Mouse (Mus musculus): Measurements from ENCODE around the gene Aig1. TPM values are rescaled to one million over a fixed set of nuclear protein-coding genes. Genes with fewer than 3 reads are reported as not detected.

Gene Aig1
- polyA plus RNA-seq, 1 experiment from 2014 or later: 22.6 TPM

DNA sequence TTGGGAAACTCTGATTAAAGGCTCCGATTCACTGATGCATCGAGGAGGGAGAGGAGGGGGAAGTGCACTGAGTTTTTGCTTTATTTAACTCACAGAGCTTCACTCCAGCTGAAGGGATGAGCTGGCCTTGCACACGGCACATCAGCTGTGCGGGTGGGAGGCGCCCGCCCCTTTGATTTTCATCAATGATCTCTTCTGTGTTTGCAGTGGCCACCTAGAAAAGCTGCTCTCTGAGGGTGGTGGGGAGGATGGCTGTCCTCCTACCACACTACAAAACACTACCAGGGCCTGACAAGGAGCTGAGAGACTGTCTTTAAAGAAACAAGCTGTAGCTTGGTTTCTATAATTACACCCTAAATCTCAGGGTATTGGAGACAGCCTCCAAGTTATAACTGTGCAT, 141.1 kb downstream of the Aig1 start:
- no peaks in the 10 kb centered on the region for H3K9me3 ChIP-seq (replicated peaks; ENCODE audit: control insufficient read depth, low read length)
- no peak overlapping the region for H3K9ac ChIP-seq (replicated peaks; ENCODE audit: low read length)
- no peak for ATAC-seq (replicated peaks; ENCODE audit: insufficient number of reproducible peaks, low FRiP score, low TSS enrichment, low read depth)
- no peak overlapping the region for H3K27ac ChIP-seq (replicated peaks; ENCODE audit: low read depth, low read length)
- H3K4me2 ChIP-seq (ENCODE audit: low read depth, low read length): no peak overlapping the region
- no peak for DNase-seq (ENCODE audit: low spot score)
- 62% methylated on average over 6 of the region's 6 CpGs for WGBS
- H3K36me3 ChIP-seq (replicated peaks; ENCODE audit: control insufficient read depth, insufficient read depth, low read depth, low read length): no peaks in the 10 kb centered on the region
- H3K4me1 ChIP-seq (ENCODE audit: control insufficient read depth, insufficient read depth, low read length): no peaks in the 10 kb centered on the region
- no peak overlapping the region for H3K4me3 ChIP-seq (ENCODE audit: low read depth, low read length)
- no peaks in the 10 kb centered on the region for H3K27me3 ChIP-seq (ENCODE audit: control insufficient read depth, insufficient read depth, low read length)

DNA sequence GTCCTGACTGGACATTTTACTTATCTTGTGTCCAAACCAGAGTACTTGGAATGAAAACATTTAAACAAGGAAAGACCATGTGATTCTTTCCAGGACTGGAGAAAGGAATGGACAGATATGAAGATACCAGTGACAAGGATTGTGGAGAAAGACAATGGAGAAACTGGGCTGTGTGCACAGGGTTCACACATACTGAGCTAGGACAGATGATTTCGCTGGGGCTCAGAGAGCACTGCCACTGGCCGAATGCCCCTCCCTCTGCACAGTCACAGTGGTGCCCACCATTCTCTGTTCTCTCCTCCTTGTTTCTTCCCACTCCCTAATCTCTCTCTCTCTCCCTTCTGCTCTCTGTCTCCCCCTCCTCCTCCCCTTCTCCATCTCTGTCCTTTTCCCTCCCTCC, 142.6 kb downstream of the Aig1 start:
- no peak for DNase-seq (ENCODE audit: low spot score)
- H3K4me1 ChIP-seq (ENCODE audit: control insufficient read depth, insufficient read depth, low read length): no peaks in the 10 kb centered on the region
- H3K4me2 ChIP-seq (ENCODE audit: low read depth, low read length): no peak overlapping the region
- H3K9me3 ChIP-seq (replicated peaks; ENCODE audit: control insufficient read depth, low read length): no peaks in the 10 kb centered on the region
- no peaks in the 10 kb centered on the region for H3K27me3 ChIP-seq (ENCODE audit: control insufficient read depth, insufficient read depth, low read length)
- H3K36me3 ChIP-seq (replicated peaks; ENCODE audit: control insufficient read depth, insufficient read depth, low read depth, low read length): no peaks in the 10 kb centered on the region
- no peak overlapping the region for H3K4me3 ChIP-seq (ENCODE audit: low read depth, low read length)
- no peak for ATAC-seq (replicated peaks; ENCODE audit: insufficient number of reproducible peaks, low FRiP score, low TSS enrichment, low read depth)
- no peak overlapping the region for H3K27ac ChIP-seq (replicated peaks; ENCODE audit: low read depth, low read length)
- WGBS: 85% methylated on average over 2 of the region's 2 CpGs
- no peak overlapping the region for H3K9ac ChIP-seq (replicated peaks; ENCODE audit: low read length)

DNA sequence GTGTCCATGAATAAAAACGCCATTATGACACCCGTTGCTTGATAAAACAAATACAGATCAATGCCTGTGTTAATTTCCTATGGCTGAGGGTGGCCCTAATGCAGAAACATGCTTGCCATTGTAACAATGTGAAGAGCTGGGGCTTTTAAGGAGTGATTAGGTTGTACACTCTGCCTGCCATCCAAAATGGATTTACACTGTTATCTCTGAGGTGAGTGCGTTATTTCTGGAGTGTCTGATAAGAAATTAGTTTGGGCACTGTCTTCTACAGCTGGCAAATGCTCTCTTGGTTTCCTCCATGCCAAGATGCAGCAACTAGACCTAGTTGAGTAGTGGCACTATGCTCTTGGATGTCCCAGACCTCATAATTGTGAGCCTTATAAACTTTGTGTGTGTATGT, 143.5 kb downstream of the Aig1 start:
- Histone ChIP-seq H3K36me3 (replicated peaks; ENCODE audit: control insufficient read depth, insufficient read depth, low read depth, low read length) (no peaks in the 10 kb centered on the region), H3K4me2 (ENCODE audit: low read depth, low read length) (no peak overlapping the region), H3K9me3 (replicated peaks; ENCODE audit: control insufficient read depth, low read length) (no peaks in the 10 kb centered on the region), H3K4me3 (ENCODE audit: low read depth, low read length) (no peak overlapping the region), H3K9ac (replicated peaks; ENCODE audit: low read length) (no peak overlapping the region), H3K27ac (replicated peaks; ENCODE audit: low read depth, low read length) (no peak overlapping the region), H3K27me3 (ENCODE audit: control insufficient read depth, insufficient read depth, low read length) (no peaks in the 10 kb centered on the region), H3K4me1 (ENCODE audit: control insufficient read depth, insufficient read depth, low read length) (no peaks in the 10 kb centered on the region)
- ATAC-seq (replicated peaks; ENCODE audit: insufficient number of reproducible peaks, low FRiP score, low TSS enrichment, low read depth) (no peak), DNase-seq (ENCODE audit: low spot score) (no peak)
- WGBS: 94% methylated on average over 3 of the region's 3 CpGs

DNA sequence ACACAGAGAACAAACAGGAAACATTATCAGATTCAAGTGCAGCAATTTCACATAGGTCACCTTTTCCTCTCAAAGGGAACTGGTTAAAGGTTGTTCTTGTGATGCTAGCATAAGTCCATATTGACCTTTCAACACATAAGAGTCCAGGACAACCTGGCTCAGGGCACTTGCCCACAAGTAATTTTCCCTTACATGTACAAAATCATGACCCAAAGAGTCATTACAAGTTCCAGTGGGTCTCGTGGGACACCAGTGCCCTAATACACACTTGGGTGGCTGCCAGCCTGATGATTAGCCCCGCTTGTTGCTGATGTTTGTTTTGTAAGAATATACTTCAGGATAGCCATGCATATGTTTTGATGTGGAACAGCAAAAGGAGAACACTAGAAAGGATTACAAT, 152.6 kb downstream of the Aig1 start:
- no peaks in the 10 kb centered on the region for H3K27me3 ChIP-seq (ENCODE audit: control insufficient read depth, insufficient read depth, low read length)
- no peak overlapping the region for H3K4me2 ChIP-seq (ENCODE audit: low read depth, low read length)
- ATAC-seq (replicated peaks; ENCODE audit: insufficient number of reproducible peaks, low FRiP score, low TSS enrichment, low read depth) (no peak), DNase-seq (ENCODE audit: low spot score) (peak; percentile 13)
- no peak overlapping the region for H3K9ac ChIP-seq (replicated peaks; ENCODE audit: low read length)
- no peaks in the 10 kb centered on the region for H3K36me3 ChIP-seq (replicated peaks; ENCODE audit: control insufficient read depth, insufficient read depth, low read depth, low read length)
- 56% methylated on average over 2 of the region's 2 CpGs for WGBS
- no peaks in the 10 kb centered on the region for H3K4me1 ChIP-seq (ENCODE audit: control insufficient read depth, insufficient read depth, low read length)
- no peak overlapping the region for H3K27ac ChIP-seq (replicated peaks; ENCODE audit: low read depth, low read length)
- no peak overlapping the region for H3K4me3 ChIP-seq (ENCODE audit: low read depth, low read length)
- H3K9me3 ChIP-seq (replicated peaks; ENCODE audit: control insufficient read depth, low read length): no peaks in the 10 kb centered on the region

DNA sequence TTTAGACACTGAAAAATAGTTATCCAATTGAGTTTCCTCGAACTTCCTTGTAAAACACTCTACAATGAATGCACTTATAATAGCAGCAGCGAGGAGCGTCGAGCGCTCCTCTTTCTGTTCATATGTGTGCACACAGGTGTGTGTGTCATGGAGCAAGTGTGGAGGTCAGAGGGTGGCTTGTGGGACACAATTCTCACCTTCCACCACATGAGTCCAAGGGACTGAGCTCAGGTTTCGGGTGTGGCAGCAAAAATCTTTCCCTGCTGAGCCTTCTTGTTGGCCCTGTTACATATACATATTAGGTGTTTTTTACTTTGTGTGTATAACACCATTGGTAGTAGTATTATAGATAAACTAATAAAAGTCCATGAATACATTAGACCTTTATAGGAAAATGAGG, 153.2 kb downstream of the Aig1 start:
- H3K9ac ChIP-seq (replicated peaks; ENCODE audit: low read length): no peak overlapping the region
- DNase-seq (ENCODE audit: low spot score) (no peak), ATAC-seq (replicated peaks; ENCODE audit: insufficient number of reproducible peaks, low FRiP score, low TSS enrichment, low read depth) (no peak)
- H3K4me2 ChIP-seq (ENCODE audit: low read depth, low read length): no peak overlapping the region
- H3K36me3 ChIP-seq (replicated peaks; ENCODE audit: control insufficient read depth, insufficient read depth, low read depth, low read length): no peaks in the 10 kb centered on the region
- WGBS: 83% methylated on average over 6 of the region's 6 CpGs
- H3K4me3 ChIP-seq (ENCODE audit: low read depth, low read length): no peak overlapping the region
- H3K27me3 ChIP-seq (ENCODE audit: control insufficient read depth, insufficient read depth, low read length): no peaks in the 10 kb centered on the region
- H3K4me1 ChIP-seq (ENCODE audit: control insufficient read depth, insufficient read depth, low read length): no peaks in the 10 kb centered on the region
- H3K27ac ChIP-seq (replicated peaks; ENCODE audit: low read depth, low read length): no peak overlapping the region
- H3K9me3 ChIP-seq (replicated peaks; ENCODE audit: control insufficient read depth, low read length): no peaks in the 10 kb centered on the region

DNA sequence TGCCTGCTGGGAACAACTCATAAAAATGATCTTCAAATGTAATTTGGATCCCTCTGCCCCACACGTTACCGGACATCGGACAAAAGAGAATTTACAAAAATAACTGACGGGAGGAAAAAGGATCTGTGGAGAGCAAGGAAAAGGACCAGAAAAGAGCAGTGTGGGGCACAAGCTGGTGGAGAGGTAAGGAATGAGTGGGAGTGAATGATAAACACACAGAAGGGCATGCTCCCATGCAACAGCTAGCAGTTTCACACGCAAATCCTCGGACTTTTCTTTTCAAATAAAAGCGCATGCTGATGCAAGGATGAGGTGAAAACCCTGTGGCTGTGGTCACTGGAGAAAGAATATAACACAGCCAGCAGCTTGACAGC, 153.9 kb downstream of the Aig1 start:
- WGBS: 67% methylated on average over 7 of the region's 7 CpGs
- Histone ChIP-seq H3K9ac (replicated peaks; ENCODE audit: low read length) (no peak overlapping the region), H3K27me3 (ENCODE audit: control insufficient read depth, insufficient read depth, low read length) (no peaks in the 10 kb centered on the region), H3K27ac (replicated peaks; ENCODE audit: low read depth, low read length) (no peak overlapping the region), H3K4me3 (ENCODE audit: low read depth, low read length) (no peak overlapping the region), H3K9me3 (replicated peaks; ENCODE audit: control insufficient read depth, low read length) (no peaks in the 10 kb centered on the region), H3K36me3 (replicated peaks; ENCODE audit: control insufficient read depth, insufficient read depth, low read depth, low read length) (no peaks in the 10 kb centered on the region), H3K4me2 (ENCODE audit: low read depth, low read length) (no peak overlapping the region), H3K4me1 (ENCODE audit: control insufficient read depth, insufficient read depth, low read length) (no peaks in the 10 kb centered on the region)
- DNase-seq (ENCODE audit: low spot score) (no peak), ATAC-seq (replicated peaks; ENCODE audit: insufficient number of reproducible peaks, low FRiP score, low TSS enrichment, low read depth) (no peak)

DNA sequence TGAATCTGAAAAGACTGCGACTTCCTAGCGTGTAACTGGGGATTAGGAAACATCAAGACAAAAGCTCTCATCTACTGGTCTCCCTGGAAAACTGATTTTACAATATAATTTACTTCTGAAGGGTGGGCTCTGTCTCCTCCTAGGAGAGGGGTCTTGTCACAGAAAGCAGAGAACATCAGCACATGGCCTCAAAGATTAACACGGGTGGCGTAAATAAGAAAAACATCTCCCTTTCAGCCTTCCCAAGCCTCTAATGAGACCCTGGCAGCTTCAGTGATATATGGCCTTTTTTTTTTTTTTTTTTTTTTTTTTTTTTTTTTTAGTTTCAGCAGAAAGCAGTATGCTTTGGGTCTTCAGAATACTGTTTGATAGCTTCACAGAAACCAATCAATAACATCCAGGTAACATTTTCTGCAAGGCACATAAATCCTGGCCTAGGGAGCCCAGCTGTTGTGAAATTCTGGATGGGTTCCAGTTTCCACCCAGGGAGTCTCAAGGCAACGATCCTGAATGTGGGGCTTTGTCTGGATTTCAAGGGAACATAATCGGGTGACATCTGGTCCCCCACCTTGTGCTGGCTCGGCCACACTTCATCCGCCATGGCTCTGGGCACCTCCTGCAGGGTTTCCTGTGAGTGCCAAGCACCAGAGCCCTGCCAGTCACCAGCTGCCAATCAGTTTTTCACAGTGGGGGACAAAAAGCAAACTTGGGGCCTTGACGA, 154.4 kb downstream of the Aig1 start:
- DNase-seq (ENCODE audit: low spot score): peak; percentile 13
- Histone ChIP-seq H3K4me2 (ENCODE audit: low read depth, low read length) (no peak overlapping the region), H3K27ac (replicated peaks; ENCODE audit: low read depth, low read length) (no peak overlapping the region), H3K36me3 (replicated peaks; ENCODE audit: control insufficient read depth, insufficient read depth, low read depth, low read length) (no peaks in the 10 kb centered on the region), H3K9ac (replicated peaks; ENCODE audit: low read length) (no peak overlapping the region), H3K9me3 (replicated peaks; ENCODE audit: control insufficient read depth, low read length) (no peaks in the 10 kb centered on the region), H3K4me1 (ENCODE audit: control insufficient read depth, insufficient read depth, low read length) (no peaks in the 10 kb centered on the region), H3K4me3 (ENCODE audit: low read depth, low read length) (no peak overlapping the region), H3K27me3 (ENCODE audit: control insufficient read depth, insufficient read depth, low read length) (no peaks in the 10 kb centered on the region)
- ATAC-seq (replicated peaks; ENCODE audit: insufficient number of reproducible peaks, low FRiP score, low TSS enrichment, low read depth): 0 out of 2 replicates have a peak, but pooled peaks have one; percentile 46
- WGBS: 50% methylated on average over 9 of the region's 9 CpGs

DNA sequence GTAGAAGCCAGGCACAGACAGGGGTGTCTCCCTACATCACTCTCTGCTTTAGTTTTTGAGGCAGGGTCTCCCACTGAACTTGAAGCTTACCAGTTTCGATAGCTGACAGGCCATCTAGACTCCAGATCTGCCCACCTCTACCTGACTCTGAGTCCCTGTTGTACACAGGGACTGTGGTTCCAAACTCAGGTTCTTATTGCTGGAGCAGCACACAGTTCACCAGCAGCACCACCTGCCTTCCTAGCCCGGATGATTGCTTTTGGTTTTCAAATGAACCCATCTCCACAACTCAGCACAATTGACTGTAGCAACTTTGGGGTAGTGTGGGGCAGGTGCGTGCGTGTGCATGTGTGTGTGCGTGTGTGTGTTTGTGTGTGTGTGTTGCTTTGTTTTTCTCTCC, 155.1 kb downstream of the Aig1 start:
- WGBS: 77% methylated on average over 5 of the region's 5 CpGs
- Histone ChIP-seq H3K4me2 (ENCODE audit: low read depth, low read length) (no peak overlapping the region), H3K9ac (replicated peaks; ENCODE audit: low read length) (no peak overlapping the region), H3K27ac (replicated peaks; ENCODE audit: low read depth, low read length) (no peak overlapping the region), H3K27me3 (ENCODE audit: control insufficient read depth, insufficient read depth, low read length) (no peaks in the 10 kb centered on the region), H3K4me3 (ENCODE audit: low read depth, low read length) (no peak overlapping the region), H3K9me3 (replicated peaks; ENCODE audit: control insufficient read depth, low read length) (no peaks in the 10 kb centered on the region), H3K36me3 (replicated peaks; ENCODE audit: control insufficient read depth, insufficient read depth, low read depth, low read length) (no peaks in the 10 kb centered on the region), H3K4me1 (ENCODE audit: control insufficient read depth, insufficient read depth, low read length) (no peaks in the 10 kb centered on the region)
- DNase-seq (ENCODE audit: low spot score) (no peak), ATAC-seq (replicated peaks; ENCODE audit: insufficient number of reproducible peaks, low FRiP score, low TSS enrichment, low read depth) (no peak)
